Mouse (Mus musculus): ENCODE data around the gene 1700028P14Rik.
A peak's percentile ranks its signal among the peaks of the same experiment; 100 is the strongest.

1700028P14Rik gene

DNA sequence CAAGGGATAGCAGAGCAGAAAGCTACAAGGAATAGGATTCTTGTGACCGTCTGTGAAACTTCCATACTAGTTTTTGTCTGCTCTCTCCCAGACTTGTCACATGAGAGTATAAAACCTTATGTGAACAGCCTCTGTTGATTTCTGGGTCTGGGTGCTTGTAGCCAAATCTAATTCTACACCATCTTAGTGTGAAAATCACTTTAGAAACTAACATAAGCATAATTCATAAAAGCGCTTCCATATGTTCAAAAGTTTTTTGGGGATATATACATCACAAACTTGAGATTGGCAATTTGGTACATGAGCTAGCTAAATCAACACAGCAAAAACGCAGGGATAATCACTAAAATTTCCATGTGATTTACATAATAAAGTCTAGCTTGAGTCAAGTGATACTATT is 57.7 kb downstream of the 1700028P14Rik start:
- DNase-seq: no peak

DNA sequence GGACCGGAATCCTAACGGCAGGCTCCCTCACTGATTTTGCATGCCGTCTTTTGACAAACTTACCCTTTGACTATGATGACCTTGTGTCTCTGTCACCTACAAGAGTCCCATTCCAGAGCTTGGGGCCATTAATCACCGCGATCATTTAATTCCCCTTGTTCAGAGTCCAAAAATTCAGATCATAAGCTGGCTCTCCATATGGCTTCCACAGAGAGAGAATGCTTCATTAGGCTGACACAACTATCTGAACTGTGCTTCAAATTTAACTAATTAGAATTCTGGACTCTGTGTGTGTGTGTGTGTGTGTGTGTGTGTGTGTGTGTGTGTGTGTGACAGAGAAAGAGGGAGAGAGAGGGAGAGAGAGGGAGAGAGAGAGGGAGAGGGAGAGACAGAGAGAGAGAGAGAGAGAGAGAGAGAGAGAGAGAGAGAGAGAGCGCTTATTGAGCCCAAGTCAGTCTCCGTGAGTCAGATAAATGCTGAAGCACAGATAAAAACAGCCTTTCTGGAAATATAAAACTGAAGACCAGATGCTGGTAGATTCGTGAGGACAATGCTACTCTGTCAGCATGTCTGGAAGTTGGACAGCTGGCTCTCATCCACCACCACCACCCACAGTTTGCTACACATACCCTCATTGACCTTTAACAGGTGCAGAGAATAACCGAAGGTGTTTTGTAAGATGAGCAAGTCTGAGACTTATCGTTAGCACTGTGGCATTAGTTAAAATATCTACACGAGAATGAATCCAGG is 73.8 kb downstream of the 1700028P14Rik start:
- no peak for DNase-seq

- no peak for DNase-seq
These were observed 75.9 kb downstream of the 1700028P14Rik start for GRCm38 (mm10) chr19:23576685-23577084.

DNA sequence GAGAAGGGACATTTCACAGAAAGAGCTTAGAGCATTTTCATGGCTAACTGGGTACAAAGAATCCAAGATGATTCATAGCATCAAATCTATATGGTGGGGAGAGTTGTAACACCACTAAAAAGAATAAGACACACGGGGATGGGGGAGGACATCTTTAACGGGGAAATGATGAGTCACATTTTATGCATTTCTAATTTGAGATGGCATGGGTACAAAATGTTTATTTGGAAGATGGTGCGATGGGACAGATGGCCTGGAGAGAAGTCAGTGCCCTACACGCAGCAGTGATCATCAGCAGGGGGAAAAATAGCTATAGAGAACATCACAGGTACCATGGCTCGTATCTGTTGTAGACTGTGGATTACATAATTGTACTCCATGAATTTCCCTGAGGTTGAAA is 88.9 kb downstream of the 1700028P14Rik start:
- no peak for DNase-seq

DNA sequence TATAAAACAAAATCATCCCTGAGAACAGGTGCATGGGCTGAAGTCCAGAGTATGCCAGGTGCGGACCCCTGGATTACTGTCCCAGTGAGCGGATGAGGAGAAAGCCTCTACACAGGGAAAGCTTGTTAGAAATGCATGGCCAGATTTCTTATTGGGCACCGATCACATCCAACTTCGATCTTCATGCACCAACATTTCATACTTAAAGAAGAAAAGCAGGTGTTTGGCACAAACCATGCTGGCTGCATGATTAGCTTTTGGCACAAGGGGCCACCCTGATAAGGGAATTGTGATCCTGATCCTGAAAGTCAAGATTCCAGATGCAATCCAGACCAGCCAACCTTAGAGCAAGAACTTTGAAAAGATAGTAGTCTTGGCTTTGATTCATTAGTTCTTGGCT is 90.0 kb downstream of the 1700028P14Rik start:
- DNase-seq: no peak

DNA sequence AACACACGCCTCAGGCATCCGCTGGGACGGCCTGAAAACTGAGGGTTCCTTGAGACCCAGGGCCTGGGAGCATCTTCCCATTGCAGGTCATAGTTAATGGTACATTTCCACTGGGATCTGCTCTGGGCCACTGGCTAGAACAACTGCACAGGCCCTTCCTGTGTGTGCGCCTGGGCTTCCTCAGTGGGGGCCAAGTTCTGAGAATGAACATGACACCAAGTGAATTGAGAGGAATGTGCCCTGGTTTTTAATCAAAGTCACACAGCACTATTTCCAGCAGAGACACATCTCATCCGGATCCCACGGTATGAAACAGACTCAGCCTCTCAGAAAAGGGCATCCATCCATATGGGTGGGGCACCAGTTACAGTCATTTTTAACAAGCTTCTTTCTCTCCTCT is 90.6 kb downstream of the 1700028P14Rik start:
- DNase-seq: no peak

GRCm38 (mm10) chr19:23553450-23553849 is 99.2 kb downstream of the 1700028P14Rik start:
- DNase-seq: no peak

DNA sequence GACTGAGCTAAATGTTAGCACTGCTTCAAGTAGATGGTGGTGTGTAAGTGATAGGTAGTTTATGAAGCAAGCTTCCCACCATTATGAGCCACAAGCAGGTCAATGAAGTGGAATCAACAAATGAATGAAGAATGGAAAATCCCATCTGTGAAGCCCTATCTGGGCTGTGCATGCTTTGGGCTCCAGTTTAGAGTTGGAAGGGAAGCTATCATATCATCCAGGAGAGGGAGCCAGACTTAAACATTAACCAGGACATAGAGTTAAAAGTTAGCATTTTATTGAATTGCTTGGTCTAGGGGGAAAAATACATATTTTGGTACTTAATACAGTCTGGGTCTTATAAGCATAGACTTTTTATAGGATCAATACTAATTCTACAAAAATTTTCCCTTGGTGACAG is 107.0 kb downstream of the 1700028P14Rik start:
- no peak for DNase-seq

DNA sequence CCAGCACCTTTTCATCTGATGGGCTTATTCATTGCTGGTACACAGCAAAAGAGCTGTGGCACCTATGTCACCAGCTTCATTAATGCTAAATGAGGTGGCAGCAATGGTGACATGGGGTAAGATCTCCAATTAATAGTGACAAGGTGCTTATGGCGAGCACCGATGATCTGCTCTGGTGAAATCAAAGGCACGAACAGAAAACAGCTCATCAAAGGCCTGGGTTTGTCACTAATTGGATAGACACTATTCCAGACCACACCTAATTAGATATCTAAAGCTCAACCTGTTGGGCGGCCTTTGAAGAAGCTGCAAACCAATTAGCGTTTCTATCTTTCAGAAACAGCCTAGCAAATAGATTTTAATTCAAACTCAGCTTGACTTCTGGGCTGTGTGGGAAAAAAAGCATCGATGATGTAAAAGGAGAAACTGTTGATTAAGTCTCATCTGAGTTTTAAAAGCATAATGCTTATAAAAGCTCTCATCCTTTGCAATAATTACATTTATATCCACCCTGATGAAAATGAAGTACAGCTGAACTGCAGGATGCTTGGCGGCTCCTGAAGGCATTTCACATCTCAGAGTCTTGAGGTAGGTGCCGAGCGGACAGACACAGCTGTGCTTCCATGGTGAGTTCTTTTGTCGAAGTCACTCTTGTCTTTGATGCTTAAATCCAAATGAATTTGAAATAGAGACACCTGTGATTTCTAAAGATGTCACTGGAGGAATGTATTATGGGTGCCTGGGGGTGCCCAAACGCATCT is 109.2 kb downstream of the 1700028P14Rik start:
- DNase-seq: no peak

DNA sequence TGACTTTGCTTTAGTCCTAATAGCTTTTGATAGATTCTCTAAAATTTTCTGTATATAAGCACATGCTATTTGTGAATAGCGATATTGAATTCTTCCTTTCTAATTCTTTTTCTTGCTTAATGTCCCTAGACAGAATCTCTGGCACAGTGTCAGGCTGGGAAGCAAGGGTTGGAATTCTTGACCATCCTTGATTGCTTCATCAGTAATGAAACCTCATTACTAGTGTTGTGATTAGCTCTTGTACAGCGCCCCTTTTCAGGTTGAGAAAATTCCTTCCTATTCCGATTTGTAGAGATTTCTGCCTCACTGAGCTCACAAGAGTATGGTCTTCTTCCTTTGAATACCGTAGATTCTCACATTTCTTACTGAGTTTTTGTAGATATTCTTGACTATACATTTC is 109.9 kb downstream of the 1700028P14Rik start:
- no peak for DNase-seq

GRCm38 (mm10) chr19:23535700-23536099 is 116.9 kb downstream of the 1700028P14Rik start:
- DNase-seq: no peak

DNA sequence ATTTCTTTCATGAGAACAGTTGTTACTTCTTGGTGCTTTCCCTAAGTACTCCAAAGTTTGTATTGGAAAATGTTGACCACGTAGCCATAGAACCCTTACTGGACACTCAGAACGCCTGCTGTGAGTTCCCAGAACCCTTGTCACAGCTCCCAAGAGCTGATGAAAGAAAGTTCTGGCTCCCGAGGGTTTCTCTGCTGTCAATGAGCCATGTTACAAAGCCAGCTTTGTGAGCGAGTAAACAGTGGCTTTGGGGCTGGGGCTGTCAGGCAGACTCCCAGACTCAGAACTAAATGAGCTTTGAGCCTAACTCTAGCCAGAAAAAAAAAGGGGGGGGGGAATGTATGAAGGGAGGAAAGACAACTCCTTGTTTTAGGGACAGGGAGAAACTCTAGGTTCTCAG is 120.7 kb downstream of the 1700028P14Rik start:
- DNase-seq: no peak

DNA sequence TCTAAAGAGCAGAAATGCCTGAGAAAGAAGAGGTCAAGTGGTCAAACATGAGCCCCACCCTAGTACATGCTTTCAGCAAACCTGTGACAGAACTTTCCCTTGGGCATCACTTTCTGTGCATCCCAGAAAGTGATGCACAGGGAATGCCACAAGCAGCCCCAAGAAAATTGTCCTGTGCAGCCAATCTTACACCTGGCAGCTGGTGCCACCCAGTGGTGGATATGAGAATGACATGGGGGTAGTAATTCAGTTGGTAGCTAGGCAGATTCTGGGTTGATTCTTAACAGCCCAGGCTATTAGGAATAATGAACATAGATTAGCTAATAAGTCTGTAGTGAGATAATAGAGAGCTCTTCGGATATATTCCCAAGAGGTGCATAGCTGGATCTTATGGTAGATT is 128.9 kb downstream of the 1700028P14Rik start:
- peak; percentile 54 for DNase-seq

- DNase-seq: no peak
These were observed 130.8 kb downstream of the 1700028P14Rik start for GRCm38 (mm10) chr19:23521831-23522230.

GRCm38 (mm10) chr19:23521071-23521470 is 131.5 kb downstream of the 1700028P14Rik start:
- DNase-seq: no peak

- DNase-seq: no peak
These were observed 132.0 kb downstream of the 1700028P14Rik start for GRCm38 (mm10) chr19:23520629-23521028.

DNA sequence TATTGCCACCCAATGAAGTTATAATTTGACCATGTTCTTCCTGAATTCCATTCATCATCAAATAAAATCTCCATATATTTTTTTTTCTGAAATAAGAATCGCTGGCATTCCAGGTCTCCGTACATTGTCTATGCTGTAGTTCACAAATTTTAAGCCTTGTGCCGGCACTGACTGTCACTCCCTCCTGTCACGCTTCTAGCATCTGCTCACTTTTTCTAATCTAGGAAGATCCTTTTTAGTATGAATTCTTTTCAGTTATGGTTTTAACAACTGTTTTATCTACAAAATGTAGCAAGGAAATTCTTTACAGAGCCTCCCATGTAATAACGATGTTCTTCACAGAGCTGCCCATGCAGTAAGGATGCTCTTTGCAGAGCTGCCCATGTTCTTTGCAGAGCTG is 134.1 kb downstream of the 1700028P14Rik start:
- no peak for DNase-seq

- peak; percentile 24 for DNase-seq
These were observed 141.3 kb downstream of the 1700028P14Rik start for GRCm38 (mm10) chr19:23511303-23511702.
